Mouse (Mus musculus) G1E (cell line): ENCODE data around the gene Lbr.

ENCODE experiments used
- CTCF ChIP-seq: IDR thresholded peaks from 2 replicates; pipeline ENCODE4 v1.5.1; 2012; ENCODE audit warnings: low read depth, low read length, inconsistent platforms, mixed read lengths
- GATA1 ChIP-seq: IDR thresholded peaks from 2 replicates; pipeline ENCODE4 v1.6.1; 2012; ENCODE audit warnings: borderline replicate concordance, low read length, inconsistent platforms, mixed read lengths
- POLR2AphosphoS5 ChIP-seq: IDR thresholded peaks from 2 replicates; pipeline ENCODE4 v1.6.1; 2012; ENCODE audit warnings: low read depth, low read length, inconsistent platforms; ENCODE audit not compliant: insufficient replicate concordance
- TAL1 ChIP-seq: conservative IDR thresholded peaks from 2 replicates; pipeline ENCODE4 v1.6.1; 2012; ENCODE audit warnings: low read depth, low read length, inconsistent platforms, mixed read lengths

GRCm38 (mm10) chr1:181793541-181793940 is 49.3 kb downstream of the Lbr start:
- no peak for TF ChIP-seq CTCF
- TF ChIP-seq TAL1 = no peak
- no peak for TF ChIP-seq GATA1
- no peak for TF ChIP-seq POLR2AphosphoS5
